Comparison of ENCODE assay signal across 23 mouse cellular contexts in genomic region chr3:92271414-92271985, GRCm38 (mm10). TPM values are rescaled to one million over a fixed set of nuclear protein-coding genes. Genes with fewer than 3 reads are reported as not detected.
DNase-seq lines count a peak whose midpoint lies in the region; ATAC-seq and TF ChIP-seq lines count a peak whose summit lies in the region.
"Not testable (repeated sequence)": the region's sequence is repeated elsewhere in the genome, so short reads cannot be mapped to it uniquely, and the experiment has no call there.
"Had no signal": no experiment of that assay in that cellular context is flagged by ENCODE, and none has a peak within 500 bp of the region (broad histone marks: within the 10 kb centered on the region; RNA-seq: fewer than 3 reads in every experiment).

No protein-coding gene starts in this region.

- WGBS in forebrain, embryonic 13.5 days: no CpG with 5 or more reads among the region's 4 CpGs
- WGBS in intestine, embryonic 16.5 days: no CpG with 5 or more reads among the region's 4 CpGs
- no CpG with 5 or more reads among the region's 4 CpGs for WGBS in limb, embryonic 12.5 days
- no CpG with 5 or more reads among the region's 4 CpGs for WGBS in neural tube, embryonic 13.5 days
- WGBS in stomach, postnatal 0 days: no CpG with 5 or more reads among the region's 4 CpGs

- H3K4me2 ChIP-seq in forebrain, embryonic 13.5 days; intestine, embryonic 16.5 days (ENCODE audit: low read depth, low read length); limb, embryonic 12.5 days; neural tube, embryonic 13.5 days; stomach, postnatal 0 days (replicated peaks; ENCODE audit: low read depth): not testable (repeated sequence)

- H3K4me1 ChIP-seq in forebrain, embryonic 13.5 days; intestine, embryonic 16.5 days (ENCODE audit: control insufficient read depth, insufficient read depth, low read length); limb, embryonic 12.5 days (replicated peaks); neural tube, embryonic 13.5 days (replicated peaks); stomach, postnatal 0 days (replicated peaks; ENCODE audit: control insufficient read depth, insufficient read depth): not testable (repeated sequence)

- not testable (repeated sequence) for H3K9ac ChIP-seq in forebrain, embryonic 13.5 days; intestine, embryonic 16.5 days (ENCODE audit: low read depth, low read length); limb, embryonic 12.5 days (replicated peaks); neural tube, embryonic 13.5 days; stomach, postnatal 0 days (ENCODE audit: low read length)

- H3K27ac ChIP-seq in forebrain, embryonic 13.5 days; intestine, embryonic 16.5 days (ENCODE audit: low read length); limb, embryonic 12.5 days; neural tube, embryonic 13.5 days (replicated peaks); stomach, postnatal 0 days (replicated peaks): not testable (repeated sequence)

- H3K4me3 ChIP-seq in forebrain, embryonic 13.5 days; intestine, embryonic 16.5 days (ENCODE audit: low read length); limb, embryonic 12.5 days (replicated peaks); neural tube, embryonic 13.5 days; stomach, postnatal 0 days (ENCODE audit: low read depth, low read length): not testable (repeated sequence)

- H3K36me3 ChIP-seq in forebrain, embryonic 13.5 days (ENCODE audit: poor library complexity, severe bottlenecking); intestine, embryonic 16.5 days (ENCODE audit: control insufficient read depth, insufficient read depth, low read length); limb, embryonic 12.5 days; neural tube, embryonic 13.5 days; stomach, postnatal 0 days (ENCODE audit: control insufficient read depth, insufficient read depth, low read length): not testable (repeated sequence)

- not testable (repeated sequence) for TF ChIP-seq EP300 in stomach, postnatal 0 days (optimal IDR thresholded peaks at IDR 0.05)

- ATAC-seq in forebrain, embryonic 13.5 days: 0 out of 2 replicates have a peak, but pooled peaks have one; percentile 8
- peak; percentile 12 to 40; a peak in 2 of 4 replicates for ATAC-seq in hematopoietic stem cell, adult 5-6 weeks (replicated peaks in 1 of 2; ENCODE audit: insufficient read depth in 1 of 2, low FRiP score in 2 of 2, low TSS enrichment in 1 of 2, low read depth in 1 of 2, poor library complexity in 2 of 2, severe bottlenecking in 2 of 2)
- peak; percentile 81 for ATAC-seq in intestine, embryonic 16.5 days
- 0 out of 2 replicates have a peak, but pooled peaks have one; percentile 43 for ATAC-seq in limb, embryonic 12.5 days (ENCODE audit: insufficient number of reproducible peaks, insufficient read depth, low FRiP score, low TSS enrichment, low read depth)
- 0 out of 2 replicates have a peak, but pooled peaks have one; percentile 17 for ATAC-seq in megakaryocyte, adult 5-6 weeks (ENCODE audit: poor library complexity, severe bottlenecking)
- 0 out of 2 replicates have a peak, but pooled peaks have one; percentile 27 for ATAC-seq in neural tube, embryonic 13.5 days (ENCODE audit: low read depth)
- ATAC-seq in stomach, postnatal 0 days (ENCODE audit: low FRiP score, low TSS enrichment): peak; percentile 49; the same call in 1 of the 2 replicates

- not testable (repeated sequence) for H3K9me3 ChIP-seq in forebrain, embryonic 13.5 days (replicated peaks); intestine, embryonic 16.5 days (ENCODE audit: control insufficient read depth, low read length); limb, embryonic 12.5 days; neural tube, embryonic 13.5 days; stomach, postnatal 0 days (ENCODE audit: control insufficient read depth, low read length)

- not testable (repeated sequence) for TF ChIP-seq CTCF in stomach, postnatal 0 days (IDR thresholded peaks at IDR 0.05; ENCODE audit: low read depth)

- DNase-seq in stomach, postnatal 0 days (ENCODE audit: low spot score): not testable (repeated sequence)

- not testable (repeated sequence) for H3K27me3 ChIP-seq in forebrain, embryonic 13.5 days; intestine, embryonic 16.5 days (replicated peaks; ENCODE audit: control insufficient read depth, insufficient read depth, low read length); limb, embryonic 12.5 days; neural tube, embryonic 13.5 days; stomach, postnatal 0 days (ENCODE audit: control insufficient read depth, insufficient read depth, low read length)

RNA-seq across cellular contexts. Expression of gene Sprr2a3, which starts 13.7 kb away (rescaled TPM):
- not detected in 2 replicates for polyA plus RNA-seq in forebrain, embryonic 13.5 days (2015; fragmentation: Nextera tagmentation; extraction: Ambion mirVana)
- total RNA-seq in hematopoietic stem cell, adult 5-6 weeks (2017): not detected in 2 replicates
- polyA plus RNA-seq in intestine, embryonic 16.5 days (2015; fragmentation: Nextera tagmentation; extraction: Ambion mirVana): 15.2 and 18.4 TPM in 2 replicates
- not detected in 2 replicates for polyA plus RNA-seq in limb, embryonic 12.5 days (2016; fragmentation: Nextera tagmentation; extraction: Ambion mirVana)
- total RNA-seq in megakaryocyte, adult 5-6 weeks (2015): not detected in 2 replicates
- total RNA-seq in megakaryocyte, adult 5-6 weeks (2017): not detected in 2 replicates
- not detected in 2 replicates for polyA plus RNA-seq in neural tube, embryonic 13.5 days (2015; fragmentation: Nextera tagmentation; extraction: Ambion mirVana)
- polyA plus RNA-seq in stomach, postnatal 0 days (2015; fragmentation: Nextera tagmentation; extraction: Ambion mirVana): 712 and 819 TPM in 2 replicates
- total RNA-seq: adrenal gland, adult 18-20 months; adrenal gland, postnatal 4 days; gastrocnemius, postnatal 25 days; heart, adult 2 months; heart, postnatal 14 days; layer of hippocampus, postnatal 10 days; left cerebral cortex, adult 8-10 months had no signal
- polyA plus RNA-seq: cerebellum, adult 2 months; erythroblast, embryonic 14.5 days; forebrain, embryonic 16.5 days; hindbrain, embryonic 15.5 days; limb, embryonic 10.5 days; liver, embryonic 15.5 days; neural tube, embryonic 12.5 days had no signal

RNA-seq across cellular contexts. Expression of gene Sprr2b, which starts 44.9 kb away (rescaled TPM):
- polyA plus RNA-seq in forebrain, embryonic 13.5 days (2015; fragmentation: Nextera tagmentation; extraction: Ambion mirVana): not detected in 2 replicates
- not detected in 2 replicates for total RNA-seq in hematopoietic stem cell, adult 5-6 weeks (2017)
- not detected in 2 replicates for polyA plus RNA-seq in intestine, embryonic 16.5 days (2015; fragmentation: Nextera tagmentation; extraction: Ambion mirVana)
- polyA plus RNA-seq in limb, embryonic 12.5 days (2016; fragmentation: Nextera tagmentation; extraction: Ambion mirVana): not detected in 2 replicates
- total RNA-seq in megakaryocyte, adult 5-6 weeks (2015): not detected in 2 replicates
- not detected in 2 replicates for total RNA-seq in megakaryocyte, adult 5-6 weeks (2017)
- polyA plus RNA-seq in neural tube, embryonic 13.5 days (2015; fragmentation: Nextera tagmentation; extraction: Ambion mirVana): not detected in 2 replicates
- polyA plus RNA-seq in stomach, postnatal 0 days (2015; fragmentation: Nextera tagmentation; extraction: Ambion mirVana): 20.8 and 22.8 TPM in 2 replicates
- total RNA-seq: adrenal gland, adult 18-20 months; adrenal gland, postnatal 4 days; gastrocnemius, postnatal 25 days; heart, adult 2 months; heart, postnatal 14 days; layer of hippocampus, postnatal 10 days; left cerebral cortex, adult 8-10 months had no signal
- polyA plus RNA-seq: cerebellum, adult 2 months; erythroblast, embryonic 14.5 days; forebrain, embryonic 16.5 days; heart, adult 2 months; hindbrain, embryonic 15.5 days; large intestine, adult 2 months; limb, embryonic 10.5 days; liver, embryonic 15.5 days; urinary bladder, adult 2 months had no signal

RNA-seq across cellular contexts. Expression of gene Sprr2a2, which starts 55.8 kb away (rescaled TPM):
- not detected in 2 replicates for polyA plus RNA-seq in forebrain, embryonic 13.5 days (2015; fragmentation: Nextera tagmentation; extraction: Ambion mirVana)
- total RNA-seq in hematopoietic stem cell, adult 5-6 weeks (2017): 0.44 TPM in 1 of 2 replicates, not detected in the other
- 161 and 190 TPM in 2 replicates for polyA plus RNA-seq in intestine, embryonic 16.5 days (2015; fragmentation: Nextera tagmentation; extraction: Ambion mirVana)
- 0.90 and 1.0 TPM in 2 replicates for polyA plus RNA-seq in limb, embryonic 12.5 days (2016; fragmentation: Nextera tagmentation; extraction: Ambion mirVana)
- total RNA-seq in megakaryocyte, adult 5-6 weeks (2015): not detected in 2 replicates
- total RNA-seq in megakaryocyte, adult 5-6 weeks (2017): not detected in 2 replicates
- not detected in 2 replicates for polyA plus RNA-seq in neural tube, embryonic 13.5 days (2015; fragmentation: Nextera tagmentation; extraction: Ambion mirVana)
- 13,620 and 14,516 TPM in 2 replicates for polyA plus RNA-seq in stomach, postnatal 0 days (2015; fragmentation: Nextera tagmentation; extraction: Ambion mirVana)
- total RNA-seq: adrenal gland, adult 18-20 months; adrenal gland, postnatal 4 days; gastrocnemius, postnatal 25 days; layer of hippocampus, postnatal 10 days; left cerebral cortex, adult 8-10 months had no signal
- polyA plus RNA-seq: forebrain, embryonic 16.5 days; limb, embryonic 10.5 days; neural tube, embryonic 12.5 days had no signal

RNA-seq across cellular contexts. Expression of gene Sprr2a1, which starts 55.9 kb away (rescaled TPM):
- not detected in 2 replicates for polyA plus RNA-seq in forebrain, embryonic 13.5 days (2015; fragmentation: Nextera tagmentation; extraction: Ambion mirVana)
- not detected in 2 replicates for total RNA-seq in hematopoietic stem cell, adult 5-6 weeks (2017)
- 3.6 and 4.3 TPM in 2 replicates for polyA plus RNA-seq in intestine, embryonic 16.5 days (2015; fragmentation: Nextera tagmentation; extraction: Ambion mirVana)
- not detected in 2 replicates for polyA plus RNA-seq in limb, embryonic 12.5 days (2016; fragmentation: Nextera tagmentation; extraction: Ambion mirVana)
- not detected in 2 replicates for total RNA-seq in megakaryocyte, adult 5-6 weeks (2015)
- not detected in 2 replicates for total RNA-seq in megakaryocyte, adult 5-6 weeks (2017)
- not detected in 2 replicates for polyA plus RNA-seq in neural tube, embryonic 13.5 days (2015; fragmentation: Nextera tagmentation; extraction: Ambion mirVana)
- 181 and 190 TPM in 2 replicates for polyA plus RNA-seq in stomach, postnatal 0 days (2015; fragmentation: Nextera tagmentation; extraction: Ambion mirVana)
- total RNA-seq: adrenal gland, adult 18-20 months; adrenal gland, postnatal 4 days; gastrocnemius, postnatal 25 days; heart, adult 2 months; heart, postnatal 14 days; layer of hippocampus, postnatal 10 days; left cerebral cortex, adult 8-10 months had no signal
- polyA plus RNA-seq: cerebellum, adult 2 months; erythroblast, embryonic 14.5 days; forebrain, embryonic 16.5 days; heart, adult 2 months; hindbrain, embryonic 15.5 days; limb, embryonic 10.5 days; liver, embryonic 15.5 days; neural tube, embryonic 12.5 days had no signal

Comparison
In these comparisons a context has a peak if more than half of its experiments do, and no peak if none do; other contexts are left out.
1. ATAC-seq: peak in every context shown above with its lines; median percentile 81 in intestine, embryonic 16.5 days; 49 in stomach, postnatal 0 days; 43 in limb, embryonic 12.5 days; 27 in neural tube, embryonic 13.5 days; 26 in hematopoietic stem cell, adult 5-6 weeks; 17 in megakaryocyte, adult 5-6 weeks; 8 in forebrain, embryonic 13.5 days.
2. RNA of gene Sprr2a3, which starts 13.7 kb away (polyA plus RNA-seq): 712 to 819 TPM in stomach, postnatal 0 days; 15.2 to 18.4 TPM in intestine, embryonic 16.5 days, not detected in limb, embryonic 12.5 days, not detected in forebrain, embryonic 13.5 days and not detected in neural tube, embryonic 13.5 days; every median in the first group is over 10 times any median in the second.
3. RNA of gene Sprr2b, which starts 44.9 kb away (polyA plus RNA-seq): 20.8 to 22.8 TPM in stomach, postnatal 0 days; not detected in neural tube, embryonic 13.5 days, not detected in forebrain, embryonic 13.5 days, not detected in intestine, embryonic 16.5 days and not detected in limb, embryonic 12.5 days; every median in the first group is over 10 times any median in the second.
4. RNA of gene Sprr2a2, which starts 55.8 kb away (polyA plus RNA-seq): 13,620 to 14,516 TPM in stomach, postnatal 0 days; 161 to 190 TPM in intestine, embryonic 16.5 days, 0.90 to 1.0 TPM in limb, embryonic 12.5 days, not detected in neural tube, embryonic 13.5 days and not detected in forebrain, embryonic 13.5 days; every median in the first group is over 10 times any median in the second.